Mouse (Mus musculus): ENCODE measurements around the gene Stat5b.

- no peak for TF ChIP-seq CTCF (IDR thresholded peaks at IDR 0.05; ENCODE audit: low read depth)
- no peak for TF ChIP-seq EP300 (optimal IDR thresholded peaks at IDR 0.05)
These were observed 51.1 kb downstream of the Stat5b start for GRCm38 (mm10) chr11:100799426-100799825.
